Mouse (Mus musculus) cerebellum, adult 2 months (tissue): ENCODE measurements around the gene Il34.

Experiments
- CTCF ChIP-seq: fragments of 200-500 bp; IDR thresholded peaks from 2 replicates; pipeline ENCODE4 v1.5.1; 2011; ENCODE audit warnings: low read depth, mild to moderate bottlenecking, control low read depth, low read length, moderate library complexity, borderline replicate concordance; ENCODE audit not compliant: insufficient read depth
- POLR2A ChIP-seq: fragments of 200-500 bp; IDR thresholded peaks from 2 replicates; pipeline ENCODE4 v1.6.1; 2011; ENCODE audit warnings: low read length, control low read depth, borderline replicate concordance; ENCODE audit not compliant: insufficient read depth

GRCm38 (mm10) chr8:110696051-110696450 lies 109.7 kb downstream of the Il34 start:
- TF ChIP-seq CTCF = no peak
- no peak for TF ChIP-seq POLR2A
